Comparison of ENCODE assay signal across 41 mouse cellular contexts in genomic region chr4:63907473-63907872, GRCm38 (mm10). TPM values are rescaled to one million over a fixed set of nuclear protein-coding genes. Genes with fewer than 3 reads are reported as not detected.
"Had no signal": no experiment of that assay in that cellular context is flagged by ENCODE, and none has a peak within 500 bp of the region (broad histone marks: within the 10 kb centered on the region; RNA-seq: fewer than 3 reads in every experiment).

No protein-coding gene starts in this region.

- H3K9ac ChIP-seq: heart, embryonic 12.5 days; heart, embryonic 13.5 days; heart, embryonic 15.5 days; hindbrain, embryonic 12.5 days; hindbrain, embryonic 13.5 days; hindbrain, embryonic 14.5 days; hindbrain, embryonic 15.5 days; intestine, embryonic 15.5 days; kidney, embryonic 15.5 days had no signal

- H3K4me3 ChIP-seq: heart, embryonic 10.5 days; heart, embryonic 12.5 days; heart, embryonic 13.5 days; heart, embryonic 15.5 days; hindbrain, embryonic 10.5 days; hindbrain, embryonic 12.5 days; hindbrain, embryonic 13.5 days; hindbrain, embryonic 15.5 days; intestine, embryonic 15.5 days; kidney, embryonic 15.5 days; layer of hippocampus, adult 2 months; left cerebral cortex, adult 2 months had no signal

- H3K27me3 ChIP-seq: heart, embryonic 15.5 days; hindbrain, embryonic 12.5 days; hindbrain, embryonic 13.5 days; hindbrain, embryonic 15.5 days; intestine, embryonic 15.5 days; kidney, embryonic 15.5 days had no signal

- H3K4me1 ChIP-seq: heart, embryonic 10.5 days; heart, embryonic 12.5 days; heart, embryonic 13.5 days; heart, embryonic 15.5 days; hindbrain, embryonic 10.5 days; hindbrain, embryonic 12.5 days; hindbrain, embryonic 13.5 days; hindbrain, embryonic 15.5 days; intestine, embryonic 15.5 days; kidney, embryonic 15.5 days had no signal

- H3K4me2 ChIP-seq: heart, embryonic 11.5 days; heart, embryonic 12.5 days; heart, embryonic 13.5 days; heart, embryonic 15.5 days; hindbrain, embryonic 12.5 days; hindbrain, embryonic 13.5 days; hindbrain, embryonic 14.5 days; hindbrain, embryonic 15.5 days; intestine, embryonic 15.5 days; kidney, embryonic 15.5 days had no signal

- H3K36me3 ChIP-seq: heart, embryonic 10.5 days; heart, embryonic 12.5 days; heart, embryonic 13.5 days; heart, embryonic 15.5 days; hindbrain, embryonic 10.5 days; hindbrain, embryonic 12.5 days; hindbrain, embryonic 13.5 days; hindbrain, embryonic 15.5 days; intestine, embryonic 15.5 days; kidney, embryonic 15.5 days had no signal

- H3K9me3 ChIP-seq: heart, embryonic 10.5 days; heart, embryonic 12.5 days; heart, embryonic 13.5 days; heart, embryonic 15.5 days; hindbrain, embryonic 10.5 days; hindbrain, embryonic 12.5 days; hindbrain, embryonic 13.5 days; hindbrain, embryonic 15.5 days; intestine, embryonic 15.5 days; kidney, embryonic 15.5 days had no signal

- H3K27ac ChIP-seq: heart, embryonic 10.5 days; heart, embryonic 13.5 days; heart, embryonic 15.5 days; hindbrain, embryonic 10.5 days; hindbrain, embryonic 12.5 days; hindbrain, embryonic 13.5 days; hindbrain, embryonic 14.5 days; hindbrain, embryonic 15.5 days; hindbrain, postnatal 0 days; intestine, embryonic 15.5 days; kidney, embryonic 15.5 days; kidney, postnatal 0 days; layer of hippocampus, adult 2 months; left cerebral cortex, adult 2 months had no signal

- DNase-seq: heart, postnatal 10 days; heart, postnatal 14 days; heart, postnatal 36 days; heart, postnatal 4 days; kidney, adult 11 months; kidney, adult 18-20 months; kidney, adult 2 months; kidney, adult 8-10 months; kidney, adult 9 months; kidney, postnatal 10 days; kidney, postnatal 14 days; kidney, postnatal 25 days; kidney, postnatal 36 days; kidney, postnatal 4 days; layer of hippocampus, adult 9-11 months; layer of hippocampus, postnatal 36 days had no signal

RNA-seq across cellular contexts. Expression of gene Tnfsf8, which starts 46.3 kb away (rescaled TPM):
- total RNA-seq: heart, postnatal 10 days; heart, postnatal 14 days; heart, postnatal 25 days; heart, postnatal 36 days; heart, postnatal 4 days; hindbrain, postnatal 0 days; layer of hippocampus, adult 18-20 months; layer of hippocampus, adult 2 months; layer of hippocampus, postnatal 10 days; layer of hippocampus, postnatal 14 days; layer of hippocampus, postnatal 25 days; layer of hippocampus, postnatal 36 days; left cerebral cortex, adult 18-20 months; left cerebral cortex, adult 2 months had no signal
- polyA plus RNA-seq: heart, embryonic 10.5 days; heart, embryonic 11.5 days; heart, embryonic 12.5 days; heart, embryonic 13.5 days; heart, postnatal 0 days; hindbrain, embryonic 10.5 days; hindbrain, embryonic 11.5 days; hindbrain, embryonic 12.5 days; hindbrain, embryonic 14.5 days; hindbrain, embryonic 15.5 days; kidney, embryonic 14.5 days; kidney, embryonic 15.5 days; kidney, postnatal 0 days had no signal
